Mouse (Mus musculus): ENCODE results near the gene Map3k4. TPM values are rescaled to one million over a fixed set of nuclear protein-coding genes. Genes with fewer than 3 reads are reported as not detected.
"Not testable (repeated sequence)": the region's sequence is repeated elsewhere in the genome, so short reads cannot be mapped to it uniquely, and the experiment has no call there.

The Map3k4 gene
- polyA plus RNA-seq, 1 experiment from 2014 or later: 54.1 TPM

GRCm38 (mm10) chr17:12228471-12228870 is 90.1 kb downstream of the Map3k4 start:
- peaks cover 3% of the 10 kb centered on the region; the same call in 1 of the 2 replicates for H3K4me1 ChIP-seq
- WGBS: 92% methylated on average over 7 of the region's 7 CpGs
- H3K27me3 ChIP-seq: no peaks in the 10 kb centered on the region
- peaks cover 67% of the 10 kb centered on the region for H3K36me3 ChIP-seq (replicated peaks)
- no peak overlapping the region for H3K9ac ChIP-seq
- no peaks in the 10 kb centered on the region for H3K9me3 ChIP-seq
- H3K4me3 ChIP-seq (replicated peaks): no peak overlapping the region
- no peak overlapping the region for H3K4me2 ChIP-seq
- no peak for ATAC-seq (ENCODE audit: low FRiP score)
- H3K27ac ChIP-seq: no peak overlapping the region

- H3K4me2 ChIP-seq: no peak overlapping the region
- ATAC-seq (ENCODE audit: low FRiP score): no peak
- whole genome bisulfite sequencing: 93% methylated on average over 10 of the region's 10 CpGs
- no peak overlapping the region for H3K4me3 ChIP-seq (replicated peaks)
- H3K9ac ChIP-seq: no peak overlapping the region
- H3K27me3 ChIP-seq: no peaks in the 10 kb centered on the region
- H3K4me1 ChIP-seq: peaks cover 3% of the 10 kb centered on the region; the same call in 1 of the 2 replicates
- no peaks in the 10 kb centered on the region for H3K9me3 ChIP-seq
- H3K36me3 ChIP-seq (replicated peaks): peaks cover 63% of the 10 kb centered on the region
- no peak overlapping the region for H3K27ac ChIP-seq
Measured at GRCm38 (mm10) chr17:12228001-12228400, 90.6 kb downstream of the Map3k4 start.

- peaks cover 3% of the 10 kb centered on the region; the same call in 1 of the 2 replicates for H3K4me1 ChIP-seq
- no peaks in the 10 kb centered on the region for H3K27me3 ChIP-seq
- ATAC-seq (ENCODE audit: low FRiP score): no peak; the same call in 1 of the 2 replicates
- no peak overlapping the region for H3K27ac ChIP-seq
- no peak overlapping the region for H3K4me3 ChIP-seq (replicated peaks)
- peaks cover 59% of the 10 kb centered on the region for H3K36me3 ChIP-seq (replicated peaks)
- no peak overlapping the region for H3K4me2 ChIP-seq
- H3K9ac ChIP-seq: peak overlapping the region; percentile 25; the same call in 1 of the 2 replicates
- no peaks in the 10 kb centered on the region for H3K9me3 ChIP-seq
- 69% methylated on average over 12 of the region's 12 CpGs for WGBS
Measured at GRCm38 (mm10) chr17:12226551-12226950, 92.0 kb downstream of the Map3k4 start.

- Histone ChIP-seq H3K36me3 (replicated peaks) (peaks cover 59% of the 10 kb centered on the region), H3K4me1 (peaks cover 3% of the 10 kb centered on the region; the same call in 1 of the 2 replicates), H3K9ac (no peak overlapping the region), H3K27me3 (no peaks in the 10 kb centered on the region), H3K9me3 (no peaks in the 10 kb centered on the region), H3K4me3 (replicated peaks) (no peak overlapping the region), H3K27ac (no peak overlapping the region), H3K4me2 (no peak overlapping the region)
- ATAC-seq (ENCODE audit: low FRiP score): no peak
- WGBS: 57% methylated on average over 1 of the region's 1 CpGs
Measured at GRCm38 (mm10) chr17:12225227-12225626, 93.4 kb downstream of the Map3k4 start.

GRCm38 (mm10) chr17:12224551-12224950 is 94.0 kb downstream of the Map3k4 start:
- H3K4me1 ChIP-seq; H3K27ac ChIP-seq; H3K9me3 ChIP-seq; ATAC-seq (ENCODE audit: low FRiP score); H3K4me2 ChIP-seq; H3K27me3 ChIP-seq; H3K4me3 ChIP-seq (replicated peaks); H3K9ac ChIP-seq: not testable (repeated sequence)
- H3K36me3 ChIP-seq (replicated peaks): peaks cover 63% of the 10 kb centered on the region
- whole genome bisulfite sequencing: 90% methylated on average over 6 of the region's 7 CpGs

GRCm38 (mm10) chr17:12224145-12224544 is 94.5 kb downstream of the Map3k4 start:
- Histone ChIP-seq H3K9me3 (no peaks in the 10 kb centered on the region), H3K4me2 (no peak overlapping the region), H3K4me1 (peaks cover 3% of the 10 kb centered on the region; the same call in 1 of the 2 replicates), H3K27ac (no peak overlapping the region), H3K9ac (no peak overlapping the region), H3K36me3 (replicated peaks) (peaks cover 63% of the 10 kb centered on the region), H3K27me3 (no peaks in the 10 kb centered on the region), H3K4me3 (replicated peaks) (no peak overlapping the region)
- ATAC-seq (ENCODE audit: low FRiP score): no peak
- WGBS: 86% methylated on average over 9 of the region's 9 CpGs

GRCm38 (mm10) chr17:12223682-12224081 is 94.9 kb downstream of the Map3k4 start:
- Histone ChIP-seq H3K27ac (no peak overlapping the region), H3K9me3 (no peaks in the 10 kb centered on the region), H3K4me3 (replicated peaks) (no peak overlapping the region), H3K9ac (no peak overlapping the region), H3K36me3 (replicated peaks) (peaks cover 63% of the 10 kb centered on the region), H3K27me3 (no peaks in the 10 kb centered on the region), H3K4me1 (peaks cover 3% of the 10 kb centered on the region; the same call in 1 of the 2 replicates), H3K4me2 (no peak overlapping the region)
- 42% methylated on average over 5 of the region's 5 CpGs for WGBS
- no peak for ATAC-seq (ENCODE audit: low FRiP score)

- Histone ChIP-seq H3K9ac (no peak overlapping the region), H3K27me3 (no peaks in the 10 kb centered on the region), H3K4me2 (no peak overlapping the region), H3K4me1 (peaks cover 3% of the 10 kb centered on the region; the same call in 1 of the 2 replicates), H3K27ac (no peak overlapping the region), H3K4me3 (replicated peaks) (no peak overlapping the region), H3K9me3 (no peaks in the 10 kb centered on the region), H3K36me3 (replicated peaks) (peaks cover 63% of the 10 kb centered on the region)
- 78% methylated on average over 6 of the region's 6 CpGs for WGBS
- ATAC-seq (ENCODE audit: low FRiP score): no peak
Measured at GRCm38 (mm10) chr17:12221926-12222325, 96.7 kb downstream of the Map3k4 start.

GRCm38 (mm10) chr17:12216224-12216623 is 102.4 kb downstream of the Map3k4 start:
- Histone ChIP-seq H3K9ac (no peak overlapping the region), H3K4me1 (no peaks in the 10 kb centered on the region), H3K27me3 (no peaks in the 10 kb centered on the region), H3K4me3 (replicated peaks) (no peak overlapping the region), H3K4me2 (no peak overlapping the region), H3K36me3 (replicated peaks) (peaks cover 96% of the 10 kb centered on the region), H3K9me3 (no peaks in the 10 kb centered on the region), H3K27ac (no peak overlapping the region)
- no peak for ATAC-seq (ENCODE audit: low FRiP score)
- 82% methylated on average over 6 of the region's 6 CpGs for WGBS

GRCm38 (mm10) chr17:12213430-12213829 is 105.2 kb downstream of the Map3k4 start:
- no peak overlapping the region for H3K4me2 ChIP-seq
- peaks cover 70% of the 10 kb centered on the region for H3K36me3 ChIP-seq (replicated peaks)
- H3K27me3 ChIP-seq: no peaks in the 10 kb centered on the region
- H3K4me1 ChIP-seq: no peaks in the 10 kb centered on the region
- no peak overlapping the region for H3K4me3 ChIP-seq (replicated peaks)
- H3K9ac ChIP-seq: no peak overlapping the region
- H3K9me3 ChIP-seq: no peaks in the 10 kb centered on the region
- 91% methylated on average over 8 of the region's 8 CpGs for WGBS
- no peak overlapping the region for H3K27ac ChIP-seq
- ATAC-seq (ENCODE audit: low FRiP score): no peak

- H3K36me3 ChIP-seq (replicated peaks): peaks cover 61% of the 10 kb centered on the region
- H3K4me1 ChIP-seq: 0 out of 2 replicates have a peak, but pooled peaks cover under 1% of the 10 kb centered on the region
- no peaks in the 10 kb centered on the region for H3K9me3 ChIP-seq
- no peak overlapping the region for H3K4me3 ChIP-seq (replicated peaks)
- no peak overlapping the region for H3K27ac ChIP-seq
- H3K27me3 ChIP-seq: no peaks in the 10 kb centered on the region
- H3K4me2 ChIP-seq: no peak overlapping the region
- peak; percentile 36; the same call in 1 of the 2 replicates for ATAC-seq (ENCODE audit: low FRiP score)
- 80% methylated on average over 6 of the region's 6 CpGs for WGBS
- no peak overlapping the region for H3K9ac ChIP-seq
Measured at GRCm38 (mm10) chr17:12212341-12212740, 106.3 kb downstream of the Map3k4 start.

GRCm38 (mm10) chr17:12211890-12212289 is 106.7 kb downstream of the Map3k4 start:
- ATAC-seq (ENCODE audit: low FRiP score): no peak
- no peak overlapping the region for H3K4me2 ChIP-seq
- H3K36me3 ChIP-seq (replicated peaks): peaks cover 56% of the 10 kb centered on the region
- no peak overlapping the region for H3K9ac ChIP-seq
- peaks cover 5% of the 10 kb centered on the region for H3K4me1 ChIP-seq
- no peak overlapping the region for H3K27ac ChIP-seq
- 94% methylated on average over 11 of the region's 11 CpGs for WGBS
- no peaks in the 10 kb centered on the region for H3K9me3 ChIP-seq
- no peak overlapping the region for H3K4me3 ChIP-seq (replicated peaks)
- H3K27me3 ChIP-seq: no peaks in the 10 kb centered on the region

GRCm38 (mm10) chr17:12210544-12211132 is 108.0 kb downstream of the Map3k4 start:
- ATAC-seq (ENCODE audit: low FRiP score): peak; percentile 56; the same call in 1 of the 2 replicates
- no peak overlapping the region for H3K9ac ChIP-seq

More at GRCm38 (mm10) chr17:12210544-12211132, 108.0 kb downstream of the Map3k4 start:
- peaks cover 44% of the 10 kb centered on the region for H3K36me3 ChIP-seq (replicated peaks)
- H3K4me2 ChIP-seq: no peak overlapping the region
- no peaks in the 10 kb centered on the region for H3K9me3 ChIP-seq
- peaks cover 15% of the 10 kb centered on the region for H3K4me1 ChIP-seq
- WGBS: 38% methylated on average over 8 of the region's 8 CpGs
- H3K27ac ChIP-seq: no peak overlapping the region
- no peak overlapping the region for H3K4me3 ChIP-seq (replicated peaks)
- no peaks in the 10 kb centered on the region for H3K27me3 ChIP-seq

Data from forebrain, embryonic 12.5 days (tissue).